Mouse (Mus musculus) forebrain, embryonic 16.5 days (tissue): ENCODE measurements at regions not wholly inside any gene's neighbourhood (a gene's known extent, or its start where the extent isn't known, plus 50 kb on each side); places are given as distances from the start of the nearest gene placed in this dataset.

Experiments
- ATAC-seq: fragments of 200-750 bp; cut with Nextera tagmentation; 2 replicates; pipeline ENCODE4 v1.8.0; 2017; ENCODE audit warnings: mild to moderate bottlenecking, moderate library complexity
- H3K27ac ChIP-seq: fragments of 300-500 bp; sonication (generic); 2 replicates; pipeline ENCODE4 v1.5.1; 2014; ENCODE audit warnings: low read length, control low read depth
- H3K27me3 ChIP-seq: fragments of 300-500 bp; sonication (generic); replicated peaks from 2 replicates; pipeline ENCODE4 v1.6.1; 2014; ENCODE audit warnings: low read length; ENCODE audit not compliant: control insufficient read depth, insufficient read depth
- H3K36me3 ChIP-seq: fragments of 300-500 bp; sonication (generic); 2 replicates; pipeline ENCODE4 v1.6.1; 2014; ENCODE audit not compliant: control insufficient read depth, insufficient read depth
- H3K4me1 ChIP-seq: fragments of 300-500 bp; sonication (generic); replicated peaks from 2 replicates; pipeline ENCODE4 v1.6.1; 2014; ENCODE audit warnings: low read length; ENCODE audit not compliant: control insufficient read depth, insufficient read depth
- H3K4me2 ChIP-seq: fragments of 300-500 bp; sonication (generic); 2 replicates; pipeline ENCODE4 v1.6.1; 2014; ENCODE audit warnings: mild to moderate bottlenecking, low read length, control low read depth
- H3K4me3 ChIP-seq: fragments of 300-500 bp; sonication (generic); replicated peaks from 2 replicates; pipeline ENCODE4 v1.5.1; 2014; ENCODE audit warnings: mild to moderate bottlenecking, low read length, control low read depth
- H3K9ac ChIP-seq: fragments of 300-500 bp; sonication (generic); replicated peaks from 2 replicates; pipeline ENCODE4 v1.6.1; 2014; ENCODE audit warnings: low read depth, low read length, control low read depth
- H3K9me3 ChIP-seq: fragments of 300-500 bp; sonication (generic); 2 replicates; pipeline ENCODE4 v1.6.1; 2016; ENCODE audit warnings: low read length; ENCODE audit not compliant: control insufficient read depth
- WGBS: fragments of 180-500 bp; shearing (Covaris S2); extraction: QIAGEN DNeasy Blood & Tissue Kit; methylation state at CpG from one replicate; pipeline ENCODE4 v1.1.7; 2014; 5-methylcytosine and 5-hydroxymethylcytosine counted together

DNA sequence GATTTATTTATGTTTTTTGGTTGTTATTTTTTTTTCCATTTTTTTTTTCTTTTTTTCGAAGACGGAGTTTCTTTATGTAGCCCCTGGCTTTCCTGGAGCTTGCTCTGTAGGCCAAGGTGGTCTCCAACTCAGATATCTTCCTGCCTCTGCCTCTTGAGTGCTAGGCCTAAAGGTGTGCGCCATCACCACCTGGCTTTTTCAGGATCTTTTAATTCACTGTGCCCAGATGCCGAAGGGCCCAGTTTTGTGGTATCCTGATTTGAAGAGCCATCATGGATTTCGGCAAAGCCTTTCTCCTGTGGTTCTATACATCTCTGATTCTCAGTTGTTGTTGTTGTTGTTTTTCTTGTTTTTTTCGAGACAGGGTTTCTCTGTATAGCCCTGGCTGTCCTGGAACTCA, 72.3 kb upstream of the Nek6 start:
- Histone ChIP-seq H3K27me3 (no peaks in the 10 kb centered on the region), H3K4me1 (no peaks in the 10 kb centered on the region), H3K27ac (no peak overlapping the region), H3K4me3 (no peak overlapping the region), H3K9me3 (no peaks in the 10 kb centered on the region), H3K4me2 (no peak overlapping the region), H3K9ac (no peak overlapping the region), H3K36me3 (no peaks in the 10 kb centered on the region)
- ATAC-seq, result no peak
- WGBS, result 95% methylated on average over 6 of the region's 6 CpGs

DNA sequence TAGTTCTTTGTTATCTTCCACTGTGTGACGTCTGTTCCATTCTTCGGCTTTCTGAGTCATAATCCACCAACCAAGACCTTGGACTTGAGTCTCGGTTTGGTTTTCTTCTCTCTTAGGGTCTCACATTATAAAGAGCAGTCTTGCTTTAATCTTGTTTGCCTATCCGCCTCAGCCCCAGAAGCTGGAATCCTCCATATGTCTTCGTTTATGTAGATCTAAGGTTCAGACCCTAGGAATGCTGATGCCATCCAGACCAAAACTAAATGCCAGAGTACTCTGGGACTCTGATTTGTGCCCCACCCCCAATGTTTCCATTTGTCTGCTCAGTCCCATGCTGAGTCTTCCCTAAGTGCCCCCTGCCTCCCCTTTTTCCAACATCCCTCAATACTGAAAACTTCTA, 71.5 kb upstream of the Nek6 start:
- no peaks in the 10 kb centered on the region for H3K27me3 ChIP-seq
- no peaks in the 10 kb centered on the region for H3K9me3 ChIP-seq
- no peaks in the 10 kb centered on the region for H3K4me1 ChIP-seq
- no peak overlapping the region for H3K4me3 ChIP-seq
- no peak overlapping the region for H3K9ac ChIP-seq
- ATAC-seq, result no peak
- H3K36me3 ChIP-seq, result no peaks in the 10 kb centered on the region
- H3K4me2 ChIP-seq, result no peak overlapping the region
- H3K27ac ChIP-seq, result no peak overlapping the region
- 84% methylated on average over 5 of the region's 5 CpGs for WGBS

DNA sequence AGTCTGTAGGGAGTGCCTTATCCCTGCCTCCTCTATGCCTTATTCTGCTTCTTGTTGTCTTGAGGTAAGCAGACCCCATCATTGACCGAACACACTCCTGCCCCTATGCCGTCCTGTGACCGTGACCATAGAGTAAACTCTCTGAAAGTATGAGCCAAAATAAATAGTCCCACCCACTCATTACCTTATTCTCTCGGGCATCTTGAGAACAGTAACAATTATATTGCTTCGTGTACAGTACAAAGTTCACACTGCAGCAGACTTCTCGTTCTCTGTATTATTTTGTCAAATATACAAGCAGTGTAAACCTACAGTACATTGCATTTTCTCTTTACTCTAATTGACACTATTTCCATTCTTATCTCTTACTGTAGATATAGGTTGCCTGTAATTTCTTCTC, 62.4 kb upstream of the Nek6 start:
- Histone ChIP-seq H3K27me3 (no peaks in the 10 kb centered on the region), H3K27ac (no peak overlapping the region), H3K9ac (no peak overlapping the region), H3K4me3 (no peak overlapping the region), H3K9me3 (no peaks in the 10 kb centered on the region), H3K36me3 (no peaks in the 10 kb centered on the region), H3K4me2 (no peak overlapping the region), H3K4me1 (no peaks in the 10 kb centered on the region)
- WGBS, result 84% methylated on average over 6 of the region's 6 CpGs
- ATAC-seq, result no peak

DNA sequence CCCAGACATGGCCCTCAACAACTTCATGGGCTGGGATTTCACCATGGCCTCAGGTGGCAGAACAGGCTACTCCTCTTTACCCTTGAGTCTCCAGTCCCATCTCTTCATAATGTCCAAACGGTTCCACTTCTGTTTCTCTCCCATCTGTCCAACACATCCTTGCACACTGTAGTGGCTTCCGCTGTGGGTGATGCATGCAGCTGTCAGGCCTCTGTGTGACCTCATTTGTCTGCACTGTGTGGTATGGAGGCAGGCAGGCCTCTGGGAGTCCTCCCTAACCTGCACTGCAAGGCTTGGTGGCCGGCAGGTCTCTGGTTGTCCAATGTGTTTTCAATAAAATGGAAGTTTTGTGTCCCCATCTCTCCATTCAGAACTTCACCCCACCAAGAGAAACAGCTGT, 54.9 kb upstream of the Nek6 start:
- Histone ChIP-seq H3K27me3 (no peaks in the 10 kb centered on the region), H3K4me3 (no peak overlapping the region), H3K4me2 (no peak overlapping the region), H3K36me3 (no peaks in the 10 kb centered on the region), H3K9ac (no peak overlapping the region), H3K27ac (no peak overlapping the region), H3K4me1 (peaks cover 13% of the 10 kb centered on the region), H3K9me3 (no peaks in the 10 kb centered on the region)
- no peak for ATAC-seq
- WGBS, result 93% methylated on average over 3 of the region's 3 CpGs

DNA sequence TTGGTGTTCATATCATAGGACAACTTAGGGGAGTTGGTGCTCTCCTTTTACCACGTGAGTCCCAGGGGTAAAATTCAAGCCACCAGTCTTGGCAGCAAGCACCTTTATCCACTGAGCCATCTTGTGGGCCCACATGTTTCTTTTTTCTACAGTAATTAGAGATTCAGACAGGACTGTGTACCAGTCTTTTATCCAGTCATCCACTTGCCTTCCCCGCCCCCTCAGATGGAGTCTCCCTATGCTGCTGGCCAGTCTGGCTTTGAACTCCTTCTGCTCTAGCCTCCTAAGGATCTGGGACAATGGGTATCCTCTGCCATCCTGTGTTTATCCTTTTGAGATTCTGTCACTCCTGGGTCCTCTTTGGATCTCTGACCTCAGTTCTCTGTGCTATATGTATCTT, 51.1 kb upstream of the Nek6 start:
- peak; percentile 85 for ATAC-seq
- H3K36me3 ChIP-seq, result no peaks in the 10 kb centered on the region
- peaks cover 17% of the 10 kb centered on the region for H3K4me1 ChIP-seq
- H3K9ac ChIP-seq, result no peak overlapping the region
- no peaks in the 10 kb centered on the region for H3K27me3 ChIP-seq
- no peaks in the 10 kb centered on the region for H3K9me3 ChIP-seq
- H3K4me3 ChIP-seq, result no peak overlapping the region
- no peak overlapping the region for H3K4me2 ChIP-seq
- WGBS, result 44% methylated on average over 2 of the region's 2 CpGs
- H3K27ac ChIP-seq, result peak overlapping the region; percentile 84

DNA sequence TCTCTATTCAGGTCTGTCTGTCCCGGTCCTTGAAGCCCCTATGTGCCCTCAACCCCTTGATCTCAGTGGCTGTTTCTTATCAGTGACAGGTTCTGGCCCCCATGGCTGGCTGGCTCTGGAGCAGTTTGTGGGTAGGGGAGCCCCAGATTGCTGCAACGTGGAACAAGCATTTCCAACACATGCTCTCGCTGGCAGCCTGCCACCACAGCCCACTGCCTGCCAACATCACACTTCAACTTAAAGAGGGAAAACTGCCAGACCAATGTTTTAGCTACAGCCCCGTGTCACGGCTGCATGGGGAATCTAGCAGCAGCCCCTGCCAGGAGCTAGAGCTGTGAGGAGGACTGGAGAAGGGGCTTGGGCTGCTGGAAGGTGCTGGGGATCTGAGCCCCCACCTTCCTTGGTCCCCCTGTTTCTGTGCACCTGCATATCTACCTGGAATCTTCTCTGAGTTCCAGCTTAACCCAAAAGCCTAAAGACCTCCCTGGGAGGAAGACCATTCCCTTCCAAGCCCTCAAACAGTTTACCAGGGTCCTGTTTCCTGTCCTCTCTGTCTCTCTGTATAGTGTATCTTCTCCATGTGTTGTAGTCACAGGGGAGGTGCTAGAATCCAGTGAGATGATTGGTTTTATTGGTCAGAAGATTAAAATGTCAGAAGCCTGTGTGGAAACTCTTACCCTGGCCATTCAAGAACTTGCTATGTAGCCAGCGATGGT, 50.5 kb upstream of the Nek6 start:
- H3K4me1 ChIP-seq, result peaks cover 17% of the 10 kb centered on the region
- 26% methylated on average over 6 of the region's 6 CpGs for WGBS
- H3K9ac ChIP-seq, result no peak overlapping the region
- no peaks in the 10 kb centered on the region for H3K9me3 ChIP-seq
- H3K27me3 ChIP-seq, result no peaks in the 10 kb centered on the region
- H3K36me3 ChIP-seq, result no peaks in the 10 kb centered on the region
- H3K27ac ChIP-seq, result peak overlapping the region; percentile 84
- no peak overlapping the region for H3K4me2 ChIP-seq
- peak; percentile 92 for ATAC-seq
- no peak overlapping the region for H3K4me3 ChIP-seq
